Mouse (Mus musculus) megakaryocyte-erythroid progenitor cell, adult 5 weeks (primary cell): ENCODE data around the gene Hoxd12. TPM values are rescaled to one million over a fixed set of nuclear protein-coding genes. Genes with fewer than 3 reads are reported as not detected.

Source experiments
- polyA plus RNA-seq: library from polyadenylated mRNA; stranded (reverse); fragments of >175 nt; gene quantifications from 2 replicates; pipeline ENCODE4 v1.2.3, GENCODE M21; 2012

Hoxd12 gene
- not detected in 2 replicates for polyA plus RNA-seq

GRCm38 (mm10) chr2:74674881-74675665 is at the start of gene Hoxd12:
TSS of gene Hoxd12 (plus strand) at chr2:74675013.

GRCm38 (mm10) chr2:74659507-74660005 is 15.3 kb upstream of the Hoxd12 start, which contains the start of gene Evx2:
TSS of gene Evx2 (minus strand) at chr2:74659557.

GRCm38 (mm10) chr2:74667842-74668357 is 6.9 kb upstream of the Hoxd12 start, which contains the start of gene Hoxd13:
TSS of gene Hoxd13 (plus strand) at chr2:74668310.

GRCm38 (mm10) chr2:74678891-74679595 is 4.2 kb downstream of the Hoxd12 start, which contains the start of gene Hoxd11:
TSS of gene Hoxd11 (plus strand) at chr2:74679557.

GRCm38 (mm10) chr2:74691022-74691951 is 16.5 kb downstream of the Hoxd12 start, which contains the start of gene Hoxd10:
TSS of gene Hoxd10 (plus strand) at chr2:74691924.

GRCm38 (mm10) chr2:74697567-74698121 is 22.8 kb downstream of the Hoxd12 start, which contains the start of gene Hoxd9:
TSS of gene Hoxd9 (plus strand) at chr2:74697727.

GRCm38 (mm10) chr2:74704393-74704998 is 29.7 kb downstream of the Hoxd12 start, which contains the start of gene Hoxd8:
TSS of gene Hoxd8 (plus strand) at chr2:74704615.

GRCm38 (mm10) chr2:74711721-74712621 is 37.2 kb downstream of the Hoxd12 start, which contains the start of the genes Hoxd3 and Hoxd4:
TSS of gene Hoxd3 (plus strand) at chr2:74711927.
TSS of gene Hoxd4 (plus strand) at chr2:74711929.

GRCm38 (mm10) chr2:74726551-74726950 is 51.7 kb downstream of the Hoxd12 start, which contains the start of gene Gm28230:
TSS of gene Gm28230 (plus strand) at chr2:74726728.

Other genes starting within 250 kb of the Hoxd12 start
- 8.6 and 9.0 TPM in 2 replicates for gene Lnpk, start 95.6 kb upstream of the Hoxd12 start, polyA plus RNA-seq
- not detected in 2 replicates for gene Evx2, start 15.5 kb upstream of the Hoxd12 start, polyA plus RNA-seq
- not detected in 2 replicates for gene Hoxd13, start 6.7 kb upstream of the Hoxd12 start, polyA plus RNA-seq
- gene Hoxd11, start 4.5 kb downstream of the Hoxd12 start, polyA plus RNA-seq, result not detected in 2 replicates
- not detected in 2 replicates for gene Hoxd10, start 16.9 kb downstream of the Hoxd12 start, polyA plus RNA-seq
- not detected in 2 replicates for gene Hoxd9, start 22.7 kb downstream of the Hoxd12 start, polyA plus RNA-seq
- gene Hoxd8, start 29.6 kb downstream of the Hoxd12 start, polyA plus RNA-seq, result 0.04 TPM in 1 of 2 replicates, not detected in the other
- 0.04 TPM in 1 of 2 replicates, not detected in the other for gene Hoxd3, start 36.9 kb downstream of the Hoxd12 start, polyA plus RNA-seq
- not detected in 2 replicates for gene Hoxd4, start 36.9 kb downstream of the Hoxd12 start, polyA plus RNA-seq
- gene Gm28230, start 51.7 kb downstream of the Hoxd12 start, polyA plus RNA-seq, result not detected in 2 replicates
- 0.20 TPM in 1 of 2 replicates, not detected in the other for gene Hoxd1, start 88.0 kb downstream of the Hoxd12 start, polyA plus RNA-seq
- 25.9 and 26.5 TPM in 2 replicates for gene Mtx2, start 150.8 kb downstream of the Hoxd12 start, polyA plus RNA-seq